Mouse (Mus musculus) heart, postnatal 0 days (tissue): ENCODE measurements around the gene Ankrd36. TPM values are rescaled to one million over a fixed set of nuclear protein-coding genes. Genes with fewer than 3 reads are reported as not detected.

ENCODE experiments used
- ATAC-seq: fragments of 200-750 bp; cut with Nextera tagmentation; 2 replicates; pipeline ENCODE4 v1.8.0; 2017; ENCODE audit warnings: low read depth, moderate number of reproducible peaks, moderate library complexity; ENCODE audit not compliant: insufficient read depth
- DNase-seq: peaks from one replicate; pipeline ENCODE4 v3.0.0-alpha.2; 2016; ENCODE audit warnings: low spot score
- H3K27ac ChIP-seq: fragments of 300-500 bp; sonication (generic); 2 replicates; pipeline ENCODE4 v1.5.1; 2014; ENCODE audit warnings: low read depth, mild to moderate bottlenecking
- H3K27me3 ChIP-seq: fragments of 300-500 bp; sonication (generic); 2 replicates; pipeline ENCODE4 v1.6.1; 2014; ENCODE audit warnings: low read length, mixed read lengths; ENCODE audit not compliant: control insufficient read depth, insufficient read depth
- H3K36me3 ChIP-seq: fragments of 300-500 bp; sonication (generic); replicated peaks from 2 replicates; pipeline ENCODE4 v1.6.1; 2014; ENCODE audit warnings: low read length, mixed read lengths; ENCODE audit not compliant: control insufficient read depth, insufficient read depth
- H3K4me1 ChIP-seq: fragments of 300-500 bp; sonication (generic); 2 replicates; pipeline ENCODE4 v1.6.1; 2014; ENCODE audit warnings: antibody characterized with exemption; ENCODE audit not compliant: control insufficient read depth, insufficient read depth
- H3K4me2 ChIP-seq: fragments of 300-500 bp; sonication (generic); 2 replicates; pipeline ENCODE4 v1.6.1; 2014; ENCODE audit warnings: low read depth, mild to moderate bottlenecking, low read length, moderate library complexity
- H3K4me3 ChIP-seq: fragments of 300-500 bp; sonication (generic); 2 replicates; pipeline ENCODE4 v1.5.1; 2014; ENCODE audit warnings: low read depth, low read length
- H3K9ac ChIP-seq: fragments of 300-500 bp; sonication (generic); replicated peaks from 2 replicates; pipeline ENCODE4 v1.6.1; 2014; ENCODE audit warnings: low read depth, low read length, mixed read lengths
- H3K9me3 ChIP-seq: fragments of 300-500 bp; sonication (generic); replicated peaks from 2 replicates; pipeline ENCODE4 v1.6.1; 2016; ENCODE audit warnings: low read length; ENCODE audit not compliant: control insufficient read depth
- CTCF ChIP-seq: IDR thresholded peaks from 2 replicates; pipeline ENCODE4 v1.5.1; 2016; ENCODE audit warnings: antibody characterized with exemption, control low read depth, low read depth
- EP300 ChIP-seq: IDR thresholded peaks from 2 replicates; pipeline ENCODE4 v1.6.1; 2016; ENCODE audit warnings: antibody characterized with exemption, low read depth
- WGBS: fragments of 180-500 bp; shearing (Covaris S2); extraction: QIAGEN DNeasy Blood & Tissue Kit; methylation state at CpG from one replicate; pipeline ENCODE4 v1.1.7; 2014; 5-methylcytosine and 5-hydroxymethylcytosine counted together
- polyA plus RNA-seq: library from polyadenylated mRNA; unstranded; fragments of >200 nt; fragmentation: Nextera tagmentation; extraction: Ambion mirVana; gene quantifications from 2 replicates; pipeline ENCODE4 v1.2.1, GENCODE M21; 2015
- total RNA-seq: library from RNA; depleted of rRNA; stranded (reverse); fragments of >200 nt; gene quantifications from 2 replicates; pipeline ENCODE4 v1.2.3, GENCODE M21; 2014; ENCODE audit warnings: low replicate concordance

Ankrd36 gene
- total and polyA plus RNA-seq, 2 experiments from 2014 or later = not detected

GRCm38 (mm10) chr11:5715179-5715578 lies 145.7 kb downstream of the Ankrd36 start:
- Histone ChIP-seq H3K4me1 (peaks cover 3% of the 10 kb centered on the region; the same call in 1 of the 2 replicates), H3K9me3 (no peaks in the 10 kb centered on the region), H3K36me3 (peaks cover 50% of the 10 kb centered on the region), H3K27me3 (no peaks in the 10 kb centered on the region), H3K27ac (no peak overlapping the region), H3K4me3 (no peak overlapping the region), H3K9ac (no peak overlapping the region), H3K4me2 (no peak overlapping the region)
- no peak for ATAC-seq
- WGBS = 88% methylated on average over 9 of the region's 9 CpGs
- DNase-seq = no peak
- TF ChIP-seq EP300 (no peak), CTCF (no peak)

- no peak within 1 kb of the TSS for H3K4me3 ChIP-seq
- no peak for DNase-seq
- no peak for ATAC-seq
- H3K36me3 ChIP-seq = peaks cover 50% of the 10 kb centered on the region
- no peak within 1 kb of the TSS for H3K27ac ChIP-seq
- WGBS = 80% methylated on average over 14 of the region's 14 CpGs
- H3K9ac ChIP-seq = no peak within 1 kb of the TSS
- H3K27me3 ChIP-seq = no peaks in the 10 kb centered on the region
- H3K4me2 ChIP-seq = no peak within 1 kb of the TSS
- no peaks in the 10 kb centered on the region for H3K9me3 ChIP-seq
- TF ChIP-seq CTCF (no peak), EP300 (no peak)
- H3K4me1 ChIP-seq = no peaks in the 10 kb centered on the region
Observed at GRCm38 (mm10) chr11:5715630-5716105, 146.2 kb downstream of the Ankrd36 start, which contains the start of gene Mrps24. TSS of gene Mrps24 (minus strand) at chr11:5715680.

DNA sequence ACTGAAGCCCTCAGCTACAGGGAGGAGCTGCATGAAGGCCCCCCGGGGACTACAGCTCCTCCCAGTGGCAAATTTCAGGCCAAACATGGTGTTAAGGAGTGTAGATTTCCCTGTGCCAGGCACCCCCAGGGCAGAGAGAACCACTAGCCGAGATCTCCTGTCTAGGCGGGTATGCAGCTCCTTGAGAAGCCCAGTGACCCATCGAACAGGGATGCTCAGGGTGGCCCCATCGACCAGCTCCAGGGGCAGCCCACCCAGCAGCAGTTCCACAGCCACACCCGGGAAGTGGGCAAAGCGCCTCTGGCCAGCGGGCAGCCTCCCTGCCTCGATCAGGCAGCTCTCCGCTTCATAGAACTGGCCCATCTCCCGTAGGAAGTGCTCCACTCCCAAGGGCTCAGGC lies 146.8 kb downstream of the Ankrd36 start:
- no peak for ATAC-seq
- 86% methylated on average over 11 of the region's 11 CpGs for WGBS
- TF ChIP-seq CTCF (no peak), EP300 (no peak)
- no peak for DNase-seq
- Histone ChIP-seq H3K4me2 (no peak overlapping the region), H3K27ac (no peak overlapping the region), H3K27me3 (no peaks in the 10 kb centered on the region), H3K4me1 (no peaks in the 10 kb centered on the region), H3K9me3 (no peaks in the 10 kb centered on the region), H3K9ac (no peak overlapping the region), H3K4me3 (no peak overlapping the region), H3K36me3 (peaks cover 52% of the 10 kb centered on the region)

DNA sequence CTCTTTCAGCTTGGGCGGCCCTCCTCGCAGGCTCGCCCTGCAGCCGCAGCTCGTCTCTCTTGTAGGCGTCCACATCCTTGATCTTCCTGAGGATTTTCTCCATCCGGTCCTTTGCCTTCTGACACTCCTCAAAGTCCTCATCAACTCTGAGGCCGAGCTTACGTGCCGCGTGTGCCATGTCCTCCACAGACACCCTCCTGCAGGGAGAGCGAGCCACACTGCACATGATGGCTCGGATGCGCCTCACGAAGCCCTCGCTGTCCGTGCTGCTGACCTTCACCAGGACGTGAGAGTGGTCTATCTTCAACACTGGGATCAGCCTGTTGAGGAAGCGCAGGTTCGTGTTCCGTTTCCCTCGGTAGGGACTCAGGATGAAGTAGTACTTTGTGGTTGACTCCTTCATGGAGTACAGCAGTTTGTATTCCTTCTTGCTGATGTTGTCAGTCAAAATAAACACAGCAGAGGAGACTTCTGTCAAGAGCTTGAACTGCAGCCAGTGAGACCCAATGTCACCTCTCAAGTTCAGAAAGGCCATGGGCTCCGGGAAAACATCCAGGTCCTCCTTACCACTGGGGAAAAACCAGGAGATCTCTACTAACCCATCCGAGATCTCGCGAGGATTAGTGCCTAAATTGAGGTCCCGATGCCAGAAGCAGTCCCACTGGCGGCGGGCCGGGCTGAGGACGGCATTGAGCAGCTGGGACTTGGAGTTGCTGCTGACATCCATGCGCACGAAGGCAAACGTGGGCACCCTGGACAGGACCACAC lies 147.6 kb downstream of the Ankrd36 start:
- no peaks in the 10 kb centered on the region for H3K4me1 ChIP-seq
- no peak overlapping the region for H3K4me2 ChIP-seq
- ATAC-seq = no peak
- H3K4me3 ChIP-seq = no peak overlapping the region
- no peak for TF ChIP-seq CTCF
- no peak for TF ChIP-seq EP300
- no peak overlapping the region for H3K9ac ChIP-seq
- DNase-seq = no peak
- WGBS = 87% methylated on average over 34 of the region's 34 CpGs
- no peaks in the 10 kb centered on the region for H3K27me3 ChIP-seq
- H3K36me3 ChIP-seq = peaks cover 61% of the 10 kb centered on the region
- H3K27ac ChIP-seq = no peak overlapping the region
- H3K9me3 ChIP-seq = no peaks in the 10 kb centered on the region

DNA sequence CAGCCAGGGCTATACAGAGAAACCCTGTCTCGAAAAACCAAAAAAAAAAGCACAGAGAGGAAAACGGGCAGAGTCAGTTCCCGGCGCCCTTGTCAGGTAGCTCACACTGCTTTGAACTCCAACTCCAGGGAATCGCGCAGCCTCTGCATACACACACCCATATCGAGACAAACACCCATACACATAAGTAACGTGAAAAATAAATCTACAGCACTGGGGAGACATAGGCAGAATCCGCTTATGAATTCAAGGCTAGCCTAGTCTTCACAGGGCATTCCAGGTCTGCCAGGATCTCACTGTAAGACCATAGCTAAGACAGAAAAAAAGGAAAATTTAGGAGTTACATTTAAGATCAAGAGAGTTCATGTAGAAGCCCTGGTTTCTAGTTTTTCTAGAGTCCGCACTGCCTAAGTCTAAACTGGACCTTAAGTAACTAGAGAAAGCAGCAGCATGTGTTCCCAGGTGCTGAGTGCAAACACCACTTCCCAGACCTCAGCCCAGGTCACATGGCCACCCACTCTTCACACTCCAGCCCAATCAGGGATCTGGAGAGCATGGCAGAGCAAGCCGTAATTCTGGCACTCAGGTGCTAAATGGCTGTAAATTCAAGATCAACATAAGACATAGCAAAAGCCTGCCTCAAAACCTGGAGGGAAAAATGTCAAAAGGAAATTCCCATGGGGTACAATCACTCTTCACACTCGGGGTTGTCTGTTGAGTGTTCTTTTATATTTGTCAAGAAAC lies 149.3 kb downstream of the Ankrd36 start:
- Histone ChIP-seq H3K4me3 (no peak overlapping the region), H3K4me2 (no peak overlapping the region), H3K9ac (no peak overlapping the region), H3K27me3 (no peaks in the 10 kb centered on the region), H3K9me3 (no peaks in the 10 kb centered on the region), H3K36me3 (peaks cover 71% of the 10 kb centered on the region), H3K4me1 (no peaks in the 10 kb centered on the region), H3K27ac (no peak overlapping the region)
- ATAC-seq (no peak), DNase-seq (no peak)
- 89% methylated on average over 12 of the region's 12 CpGs for WGBS
- TF ChIP-seq EP300 (no peak), CTCF (no peak)
